Mouse (Mus musculus): Measurements from ENCODE around the gene Celf1.

Celf1 gene

GRCm38 (mm10) chr2:91060544-91061355 is 120.6 kb downstream of the Celf1 start:
- TF ChIP-seq GATA4 (IDR thresholded peaks at IDR 0.05; ENCODE audit: insufficient replicate concordance, low read length), result no peak

DNA sequence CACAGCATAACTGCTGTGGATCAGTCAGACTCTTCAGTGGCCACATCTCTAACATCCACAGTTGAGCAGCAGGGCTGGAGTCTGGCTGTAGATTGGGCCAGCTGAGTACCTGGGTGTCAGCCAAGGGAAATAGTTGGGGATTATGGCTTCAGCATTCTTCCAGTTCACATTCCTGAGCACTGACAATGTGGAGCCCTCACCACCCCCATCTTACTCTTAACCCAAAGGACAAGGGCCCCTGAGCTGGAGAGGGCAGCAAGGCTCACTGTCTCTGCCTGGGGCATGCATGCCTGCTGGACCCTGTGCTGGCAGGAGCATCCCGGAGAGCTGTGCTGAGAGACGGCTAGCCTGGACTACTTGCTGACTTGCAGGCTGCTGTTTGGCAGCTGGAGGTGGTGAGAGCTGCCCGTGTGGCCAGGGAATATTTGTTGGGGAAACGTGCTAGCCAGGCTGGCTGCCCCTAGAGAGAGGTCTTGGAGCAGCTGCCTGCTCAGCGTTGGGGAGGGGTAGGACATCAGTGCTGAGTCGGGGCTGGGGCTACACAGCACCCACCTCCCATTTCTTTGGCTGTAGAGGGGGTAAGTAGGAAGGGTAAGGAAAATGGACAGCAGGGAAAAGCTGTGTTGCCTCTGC is 121.8 kb downstream of the Celf1 start:
- no peak for TF ChIP-seq GATA4 (IDR thresholded peaks at IDR 0.05; ENCODE audit: insufficient replicate concordance, low read length)

- no peak for TF ChIP-seq GATA4 (IDR thresholded peaks at IDR 0.05; ENCODE audit: insufficient replicate concordance, low read length)
Measured at GRCm38 (mm10) chr2:91062779-91063606, 122.8 kb downstream of the Celf1 start.

DNA sequence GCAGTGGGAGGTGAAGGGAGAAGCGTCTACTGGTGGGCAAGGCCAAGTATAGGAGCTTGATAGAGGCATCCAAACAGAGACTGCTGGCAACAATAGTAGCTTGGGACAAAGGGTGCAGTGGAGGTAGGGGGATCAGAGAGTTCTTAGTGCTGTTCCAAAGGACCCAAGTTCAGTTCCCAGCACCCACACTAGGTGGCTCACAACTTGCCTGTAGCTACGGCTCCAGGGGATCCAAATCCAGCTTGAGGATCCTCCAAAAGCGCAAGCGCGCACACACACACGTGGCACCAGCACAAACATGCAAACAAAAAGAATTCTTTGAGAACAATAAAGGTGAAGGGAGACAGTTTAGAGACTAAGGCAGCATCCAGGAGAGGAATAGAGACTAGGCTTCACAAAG is 124.0 kb downstream of the Celf1 start:
- no peak for TF ChIP-seq GATA4 (IDR thresholded peaks at IDR 0.05; ENCODE audit: insufficient replicate concordance, low read length)

- no peak for TF ChIP-seq GATA4 (IDR thresholded peaks at IDR 0.05; ENCODE audit: insufficient replicate concordance, low read length)
Measured at GRCm38 (mm10) chr2:91065544-91065943, 125.4 kb downstream of the Celf1 start.

DNA sequence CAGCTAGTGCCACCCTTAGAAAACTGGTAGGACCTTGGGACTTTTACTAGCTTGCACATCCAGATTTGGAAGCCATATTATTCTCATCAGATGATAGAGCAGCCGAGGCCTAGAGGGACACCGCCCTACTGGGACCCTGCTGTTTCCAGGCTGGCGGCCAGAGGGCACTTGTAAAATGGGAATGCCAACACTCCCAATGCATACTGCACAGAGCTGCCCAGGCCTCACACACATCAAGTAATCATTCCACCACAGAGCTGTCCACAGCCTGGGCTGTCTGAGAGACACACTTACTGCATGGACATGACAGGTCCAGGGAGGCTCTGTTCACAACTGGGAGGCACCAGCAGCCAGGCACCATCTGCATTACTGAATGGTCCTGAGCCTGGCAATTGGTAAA is 126.3 kb downstream of the Celf1 start:
- no peak for TF ChIP-seq GATA4 (IDR thresholded peaks at IDR 0.05; ENCODE audit: insufficient replicate concordance, low read length)

DNA sequence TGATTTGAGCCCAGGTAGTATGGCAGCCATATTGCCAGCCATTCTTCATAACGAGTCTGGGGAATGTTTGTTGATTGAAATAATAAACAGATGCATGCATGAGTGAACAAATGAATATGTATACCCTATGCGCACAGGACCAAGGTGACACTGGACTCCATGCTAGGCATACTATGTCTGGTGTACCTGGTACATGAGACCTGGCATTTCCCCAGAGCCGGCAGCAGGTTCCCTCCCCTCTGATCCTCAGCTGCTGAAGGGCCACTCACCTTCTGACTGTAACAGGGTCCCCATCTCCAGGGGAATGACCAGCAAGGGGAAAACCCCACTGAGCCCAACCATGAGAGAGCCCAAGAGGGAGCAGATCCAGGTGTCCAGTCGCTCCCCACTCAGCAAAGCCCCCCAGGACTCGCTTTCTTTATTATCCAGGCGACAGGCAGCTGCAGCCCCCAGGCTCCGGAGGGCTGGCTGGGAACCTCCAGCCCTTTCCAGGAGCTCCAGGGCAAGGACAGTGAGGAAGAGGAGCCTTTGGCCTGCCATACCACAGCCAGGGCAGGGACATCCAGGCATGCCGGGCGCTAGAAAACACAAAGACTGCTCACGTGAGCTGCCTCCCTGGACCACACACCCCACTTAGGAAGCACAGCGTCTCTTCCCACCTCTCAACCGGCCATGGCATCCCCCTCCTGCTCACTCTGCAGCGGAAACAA is 128.1 kb downstream of the Celf1 start:
- TF ChIP-seq GATA4 (IDR thresholded peaks at IDR 0.05; ENCODE audit: insufficient replicate concordance, low read length), result no peak

DNA sequence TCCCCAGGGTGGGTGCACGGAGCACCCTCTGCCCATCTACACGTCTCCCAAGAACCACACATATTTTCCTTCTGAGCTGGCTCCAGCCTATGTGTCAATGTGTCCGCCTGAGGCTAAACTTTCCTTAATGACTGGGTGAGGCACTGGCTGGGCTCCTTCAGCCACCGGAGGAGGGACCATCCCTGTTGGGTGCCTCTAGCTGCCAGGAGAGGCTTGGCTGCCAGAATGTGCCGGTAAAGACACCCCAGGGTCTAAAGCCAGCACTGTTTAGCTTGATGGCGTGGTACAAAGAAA is 128.6 kb downstream of the Celf1 start:
- TF ChIP-seq GATA4 (IDR thresholded peaks at IDR 0.05; ENCODE audit: insufficient replicate concordance, low read length), result no peak
